Mouse (Mus musculus) layer of hippocampus, postnatal 25 days (tissue): ENCODE results near the gene Coil. TPM values are rescaled to one million over a fixed set of nuclear protein-coding genes. Genes with fewer than 3 reads are reported as not detected.
"Not testable (repeated sequence)": the region's sequence is repeated elsewhere in the genome, so short reads cannot be mapped to it uniquely, and the experiment has no call there.

Experiments used
- DNase-seq, 2 experiments: peaks; one replicate each; pipeline ENCODE4 v3.0.0; 2022; ENCODE audit warnings: mixed read lengths in 2 of 2, low spot score in 1 of 2; ENCODE audit errors: extremely low spot score in 1 of 2
- total RNA-seq, 2 experiments: library from RNA; stranded (reverse); gene quantifications; 2 replicates each; pipeline ENCODE4 v1.2.3; 2021

The Coil gene
- total RNA-seq, 2 experiments from 2014 or later = 19.5 to 20.0 TPM

DNA sequence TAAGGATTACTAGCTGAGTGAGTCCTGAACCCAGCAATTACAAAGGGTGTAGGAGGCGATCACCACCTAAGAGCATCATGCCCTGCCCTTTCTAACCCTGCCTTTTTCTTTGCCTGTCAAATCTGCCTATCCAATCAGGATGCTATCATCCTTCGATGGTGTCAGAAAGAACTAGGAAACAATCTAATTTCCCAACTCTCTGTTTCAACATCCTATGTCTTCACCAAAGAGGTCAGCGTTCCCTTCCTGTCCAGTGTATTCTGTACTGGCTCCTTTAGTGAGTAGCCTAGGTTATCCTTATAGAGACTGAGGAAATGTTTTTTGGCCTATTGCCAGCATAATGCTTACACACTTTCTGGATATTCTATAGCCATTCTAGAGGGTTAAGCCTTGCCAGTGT, 65.5 kb downstream of the Coil start:
- DNase-seq = no peak

DNA sequence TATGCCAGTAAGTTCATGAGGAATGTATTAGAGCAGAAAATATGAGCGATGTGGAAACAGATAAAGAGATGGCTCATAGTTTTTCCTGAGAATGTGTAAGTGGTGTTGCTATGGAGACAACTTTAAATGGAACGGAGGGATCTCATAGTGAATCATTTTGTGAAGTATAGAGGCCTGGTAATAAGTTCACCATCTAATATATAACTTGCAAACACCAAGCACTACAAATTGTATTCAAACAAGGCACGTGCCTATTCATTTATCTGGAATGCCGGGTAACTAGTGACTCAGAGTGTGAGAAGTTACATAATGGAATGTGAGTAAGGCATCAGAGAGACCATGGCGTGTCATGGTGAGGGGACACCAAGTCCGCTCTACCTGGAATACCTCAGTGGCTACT, 68.4 kb downstream of the Coil start:
- no peak for DNase-seq

DNA sequence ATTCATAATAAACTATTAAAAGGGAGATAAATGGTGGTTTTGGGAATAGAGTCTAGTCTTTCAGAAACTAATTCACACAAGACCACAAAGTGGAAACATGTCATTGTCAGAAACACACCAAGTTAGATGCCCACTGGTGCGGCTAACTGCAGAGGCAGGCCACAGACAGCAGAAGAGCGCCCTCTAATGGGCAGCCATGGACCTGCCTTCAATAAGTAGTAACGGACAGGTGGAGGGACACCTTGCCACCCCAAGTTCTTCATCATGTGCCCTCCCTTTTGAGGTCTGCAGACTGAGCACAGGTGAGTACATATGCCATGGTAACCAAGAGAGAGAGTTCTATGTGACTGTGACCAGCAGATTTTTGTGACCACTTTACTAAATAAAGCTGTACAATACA, 69.3 kb downstream of the Coil start:
- DNase-seq = peak; percentile 15 to 61

DNA sequence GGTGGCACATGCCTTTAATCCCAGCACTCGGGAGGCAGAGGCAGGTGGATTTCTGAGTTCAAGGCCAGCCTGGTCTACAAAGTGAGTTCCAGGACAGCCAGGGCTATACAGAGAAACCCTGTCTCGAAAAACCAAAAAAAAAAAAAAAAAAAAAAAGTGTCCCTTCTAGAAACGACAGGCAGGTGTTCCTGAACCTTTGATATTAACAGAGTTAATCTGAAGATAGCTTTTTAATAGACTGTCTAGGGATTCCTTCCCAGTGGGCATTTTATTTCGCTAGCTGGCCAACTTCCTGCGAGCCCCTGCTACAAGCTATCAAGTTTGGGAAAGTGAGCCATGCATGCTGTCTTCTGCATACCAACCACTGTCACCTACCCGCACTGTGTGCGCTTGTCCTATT, 71.0 kb downstream of the Coil start:
- not testable (repeated sequence) for DNase-seq

Other genes starting within 250 kb of the Coil start
- gene Akap1, start 105.7 kb upstream of the Coil start, total RNA-seq = 10 to 100 TPM; 39.8 to 42.6 TPM
- 10 to 100 TPM; 13.7 to 15.7 TPM for gene Scpep1, start 14.8 kb upstream of the Coil start, total RNA-seq
- gene Elobl, start 3.3 kb upstream of the Coil start, total RNA-seq = not detected
- gene Trim25, start 29.1 kb downstream of the Coil start, total RNA-seq = 1 to 10 TPM; 3.5 to 4.1 TPM
- gene Dgke, start 96.6 kb downstream of the Coil start, total RNA-seq = 10 to 100 TPM; 41.6 to 42.8 TPM
- gene Gm525, start 103.6 kb downstream of the Coil start, total RNA-seq = not detected